Mouse (Mus musculus) WW6 (cell line): ENCODE results near the gene Dcun1d3.
A peak's percentile ranks its signal among the peaks of the same experiment; 100 is the strongest.

ENCODE experiments used
- DNase-seq: peaks from one replicate; pipeline ENCODE4 v3.0.0-alpha.2; 2013; ENCODE audit warnings: low read depth, low spot score

The Dcun1d3 gene

DNA sequence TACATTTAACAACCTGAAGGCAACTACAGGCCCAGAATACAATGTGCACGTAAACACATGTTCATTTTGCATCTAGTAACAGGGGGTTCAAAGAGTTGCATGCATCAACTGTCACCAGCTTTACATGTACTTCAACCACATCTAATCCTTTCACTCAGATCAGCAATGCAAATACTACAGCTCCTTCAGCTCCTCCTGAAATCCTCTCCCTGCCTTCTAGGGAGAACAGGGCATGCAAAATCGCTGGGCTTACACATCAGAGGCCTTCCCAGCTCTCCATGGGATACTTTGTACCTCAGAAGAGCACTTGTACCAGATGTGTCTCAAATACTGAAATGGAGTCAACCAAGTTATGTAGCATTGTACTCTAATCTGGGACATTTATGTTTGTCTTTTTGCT is 23.0 kb downstream of the Dcun1d3 start:
- no peak for DNase-seq

DNA sequence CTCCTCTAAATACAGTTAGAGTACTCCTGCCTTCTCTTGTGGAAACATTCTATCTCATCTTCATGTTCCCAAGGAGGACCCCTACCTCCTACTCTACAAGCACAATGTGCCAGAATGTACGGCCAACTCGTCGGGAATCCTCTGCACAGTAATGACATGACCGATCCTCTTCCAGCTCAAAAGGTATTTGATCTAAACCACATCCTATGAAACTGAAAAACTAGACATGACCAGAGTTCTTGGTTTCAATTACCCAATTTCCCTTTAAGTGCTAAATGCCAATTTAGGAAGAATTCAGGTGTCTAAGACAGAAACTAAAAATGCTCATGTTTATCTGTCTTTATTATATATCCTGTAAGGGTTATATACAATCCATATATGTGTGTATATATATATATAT is 23.9 kb downstream of the Dcun1d3 start:
- DNase-seq, result no peak

DNA sequence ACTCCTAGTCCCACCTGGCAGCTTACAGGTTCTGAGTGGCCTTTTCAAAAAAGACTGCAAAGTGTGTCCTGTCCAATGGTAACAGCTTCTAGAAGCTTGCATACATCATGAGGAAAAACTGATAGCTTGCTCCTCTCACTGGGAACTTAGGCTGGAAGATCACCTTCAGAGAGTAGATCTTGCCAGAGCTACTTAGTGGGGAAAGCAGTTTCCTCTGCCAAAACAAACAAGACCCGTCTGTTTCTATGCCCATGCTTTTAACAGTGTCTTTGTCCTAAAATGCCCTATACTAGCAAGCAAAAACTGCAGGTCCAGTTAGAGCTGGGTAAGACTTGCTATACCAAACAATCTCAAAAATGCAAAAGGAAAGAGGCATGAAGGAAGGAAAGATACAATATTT is 30.0 kb downstream of the Dcun1d3 start:
- DNase-seq, result no peak

DNA sequence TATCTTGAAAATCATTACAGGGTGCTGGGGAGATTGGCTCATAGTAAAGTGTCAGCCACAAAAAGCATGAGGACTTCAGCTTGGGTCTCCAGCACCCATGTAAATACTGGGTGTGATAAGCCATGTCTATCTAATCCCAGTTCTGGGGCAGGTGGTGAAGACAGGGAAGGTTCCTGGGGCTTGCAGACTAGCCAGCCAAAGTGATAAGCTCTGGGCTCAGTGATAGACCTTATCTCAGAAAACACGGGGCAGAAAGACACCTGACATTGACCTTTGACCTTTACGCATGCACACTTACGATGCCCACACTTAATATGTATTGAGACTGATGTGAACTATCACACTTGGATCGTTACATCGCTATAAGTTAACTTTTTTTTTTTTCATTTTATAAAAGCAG is 31.6 kb downstream of the Dcun1d3 start:
- DNase-seq, result no peak

DNA sequence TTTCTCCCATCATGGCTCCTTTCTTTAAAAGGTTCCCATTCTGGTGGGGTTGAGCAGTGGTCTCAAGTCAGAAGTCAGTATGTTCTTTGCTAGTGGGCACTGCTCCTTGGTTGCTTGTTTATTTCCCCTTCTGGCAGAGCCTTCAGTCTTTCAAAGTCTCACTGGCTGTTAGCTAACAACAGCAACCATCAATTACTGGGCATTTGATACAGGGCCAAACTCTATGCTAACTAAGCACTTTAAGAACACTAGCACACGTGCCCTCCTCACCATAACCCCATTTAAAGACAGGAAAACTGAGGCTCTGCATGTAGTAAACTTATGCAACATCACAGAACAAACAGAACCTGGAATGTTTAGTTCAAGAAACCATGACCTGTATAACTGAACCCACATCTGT is 33.9 kb downstream of the Dcun1d3 start:
- no peak for DNase-seq

GRCm38 (mm10) chr7:119861335-119862091 is 34.6 kb downstream of the Dcun1d3 start:
- peak; percentile 40 for DNase-seq

GRCm38 (mm10) chr7:119860971-119861334 is 35.1 kb downstream of the Dcun1d3 start:
- no peak for DNase-seq

DNA sequence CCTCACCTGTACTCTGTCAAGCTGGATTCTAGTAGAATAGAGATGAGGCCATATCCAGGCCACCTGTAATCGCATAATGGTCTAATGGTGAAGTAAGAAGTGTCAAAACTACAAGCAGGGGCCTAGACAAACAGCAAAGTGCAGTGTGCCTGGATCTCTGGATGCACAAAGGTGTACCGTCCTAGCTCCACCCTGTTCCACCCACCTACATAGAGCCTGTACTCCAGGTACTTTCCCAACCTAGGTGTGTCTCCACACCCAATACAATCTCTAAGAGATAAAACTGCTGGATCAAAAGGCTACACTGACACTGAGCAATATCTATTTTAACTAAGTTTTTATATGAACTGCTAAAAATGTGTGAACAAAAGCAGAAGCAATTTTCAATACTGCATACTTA is 35.5 kb downstream of the Dcun1d3 start:
- DNase-seq, result no peak

DNA sequence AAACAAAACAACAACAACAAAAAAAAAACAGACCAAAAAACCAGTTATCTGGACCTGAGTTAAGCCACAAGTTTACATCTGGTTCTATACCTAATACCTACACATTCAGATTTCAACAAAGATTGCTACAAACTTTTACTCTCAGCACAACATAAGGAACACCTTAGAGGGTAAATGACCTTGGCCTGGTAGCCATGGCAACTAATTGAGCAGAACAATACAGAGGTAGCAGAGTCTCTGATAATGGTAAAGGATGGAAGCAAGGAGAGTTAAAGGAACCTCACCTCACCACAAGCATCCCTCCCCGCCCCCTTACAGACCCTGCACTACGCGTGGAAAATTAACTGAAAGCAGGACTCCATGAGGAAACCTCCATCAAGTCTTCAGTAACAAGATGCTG is 36.0 kb downstream of the Dcun1d3 start:
- no peak for DNase-seq

DNA sequence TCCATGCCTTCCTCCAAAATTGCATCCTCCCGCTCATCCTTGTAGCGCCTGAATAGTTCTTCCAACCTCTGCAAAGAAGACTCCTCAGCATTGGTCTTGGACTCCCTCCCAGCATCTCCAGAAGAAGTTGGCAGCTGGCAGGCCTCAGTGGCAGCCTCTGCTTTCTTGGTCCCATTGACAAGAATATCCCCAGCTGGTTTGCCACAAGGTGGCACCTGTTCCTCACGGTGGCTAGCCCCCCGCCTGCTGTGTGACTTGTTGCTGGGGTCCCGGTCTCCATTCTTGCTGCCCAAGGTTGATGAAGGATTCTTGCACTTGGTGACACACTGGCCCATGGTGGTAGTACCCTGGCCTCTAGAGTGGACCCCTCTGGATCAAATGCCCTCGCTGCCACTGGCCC is 36.6 kb downstream of the Dcun1d3 start:
- DNase-seq, result no peak

GRCm38 (mm10) chr7:119855031-119855430 is 41.1 kb downstream of the Dcun1d3 start:
- DNase-seq, result no peak

GRCm38 (mm10) chr7:119854362-119854761 is 41.7 kb downstream of the Dcun1d3 start:
- no peak for DNase-seq

DNA sequence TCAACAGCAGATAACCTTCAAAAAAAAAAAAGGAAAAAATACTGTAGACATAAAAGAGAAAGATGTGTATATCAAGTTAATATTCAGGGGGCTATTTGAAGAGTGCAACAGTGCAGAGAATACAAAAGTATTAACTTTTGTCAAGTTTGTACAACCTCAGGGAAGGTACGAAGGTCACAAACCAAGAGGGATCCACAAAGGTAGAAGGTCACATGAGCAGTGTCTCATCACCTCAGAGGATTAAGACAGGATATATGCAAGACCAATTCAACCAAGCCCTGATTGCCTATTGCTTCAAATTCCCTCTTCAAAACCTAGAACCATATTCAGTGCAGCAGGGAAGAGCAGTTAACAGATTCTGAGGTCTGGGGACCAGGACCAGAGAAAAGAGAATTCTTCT is 42.9 kb downstream of the Dcun1d3 start:
- no peak for DNase-seq

- no peak for DNase-seq
Observed at GRCm38 (mm10) chr7:119852494-119852893, 43.6 kb downstream of the Dcun1d3 start.

GRCm38 (mm10) chr7:119850737-119851136 is 45.4 kb downstream of the Dcun1d3 start:
- DNase-seq, result no peak

- no peak for DNase-seq
Observed at GRCm38 (mm10) chr7:119849096-119849495, 47.0 kb downstream of the Dcun1d3 start.

GRCm38 (mm10) chr7:119847396-119847795 is 48.7 kb downstream of the Dcun1d3 start:
- DNase-seq, result no peak

DNA sequence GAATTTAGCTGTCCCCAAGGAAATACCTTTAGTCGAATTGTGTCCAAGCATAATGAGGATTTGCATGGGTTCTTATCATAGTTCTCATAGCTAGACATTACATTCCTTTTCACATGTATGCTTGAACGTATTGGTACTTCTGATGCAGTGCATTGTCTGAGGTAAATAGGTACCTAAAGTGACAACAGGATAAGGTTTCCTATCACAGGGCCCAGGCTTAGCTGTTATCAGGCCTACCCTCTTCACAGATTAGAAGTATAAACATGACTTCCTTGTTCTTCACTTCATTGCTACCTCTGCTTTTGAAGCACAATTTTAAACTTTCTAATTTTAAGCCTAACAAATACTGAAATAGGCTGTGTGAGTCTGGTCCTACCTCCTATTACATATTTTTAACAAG is 50.6 kb downstream of the Dcun1d3 start:
- DNase-seq, result no peak

DNA sequence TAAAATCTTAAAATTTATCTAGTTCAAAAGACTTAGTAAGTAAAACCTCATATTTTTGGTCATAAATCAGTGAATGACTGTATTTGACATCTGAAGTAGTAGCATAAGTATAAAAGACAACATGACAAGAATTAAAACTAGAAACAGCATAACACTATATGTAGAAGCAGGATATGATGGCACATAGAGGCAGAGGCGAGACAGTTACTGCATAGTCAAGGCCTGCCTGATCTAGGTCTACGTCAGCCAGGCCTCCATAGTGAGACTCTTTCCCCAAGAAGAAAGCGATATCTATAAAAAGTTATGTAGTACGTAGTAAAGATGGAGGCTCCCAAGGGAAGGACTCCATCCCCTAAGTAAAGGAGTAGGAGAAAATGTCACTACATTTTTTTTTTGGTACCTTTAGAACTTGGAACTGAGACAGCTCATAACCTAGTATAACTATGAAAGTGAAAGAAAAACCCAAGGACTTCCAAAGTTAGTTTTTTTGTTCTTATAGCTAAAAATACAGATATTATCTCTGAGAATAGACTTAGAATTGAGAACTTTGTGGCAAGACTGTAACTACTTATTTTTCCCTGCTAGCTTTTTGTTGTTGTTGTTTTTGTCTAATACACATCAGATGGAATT is 54.2 kb downstream of the Dcun1d3 start:
- DNase-seq, result no peak

DNA sequence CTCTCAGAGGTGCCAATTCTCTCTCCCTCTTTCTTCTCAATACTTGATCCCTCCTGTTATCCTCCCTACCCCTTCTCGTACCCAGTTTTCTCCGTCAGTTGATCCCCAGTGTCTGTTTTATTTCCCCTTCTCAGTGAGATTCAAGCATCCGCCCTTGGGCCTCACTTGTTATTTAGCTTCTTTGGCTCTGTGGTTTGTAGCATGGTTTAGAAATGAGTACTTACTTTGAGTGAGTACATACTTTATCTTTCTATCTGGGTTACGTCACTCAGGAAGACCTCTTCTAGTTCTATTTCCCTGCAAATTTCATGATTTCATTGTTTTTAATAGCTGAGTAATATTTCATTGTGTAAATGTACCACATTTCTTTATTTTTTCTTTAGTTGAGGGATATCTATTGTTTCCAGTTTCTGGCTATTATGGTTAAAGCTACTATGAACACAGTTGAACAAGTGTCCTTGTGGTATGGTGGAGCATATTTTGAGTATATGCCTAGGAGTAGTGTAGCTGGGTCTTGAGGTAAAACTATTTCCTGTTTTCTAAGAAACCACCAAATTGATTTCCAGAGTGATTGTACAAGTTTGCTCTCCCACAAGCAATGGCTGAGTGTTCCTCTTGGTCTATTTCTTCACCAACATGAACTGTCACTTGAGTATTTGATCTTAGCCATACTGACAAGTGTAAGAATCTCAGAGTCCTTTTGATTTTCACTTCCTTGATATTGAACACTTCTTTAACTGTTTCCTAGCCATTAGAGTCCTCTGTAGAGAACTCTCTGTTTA is 59.9 kb downstream of the Dcun1d3 start:
- no peak for DNase-seq

DNA sequence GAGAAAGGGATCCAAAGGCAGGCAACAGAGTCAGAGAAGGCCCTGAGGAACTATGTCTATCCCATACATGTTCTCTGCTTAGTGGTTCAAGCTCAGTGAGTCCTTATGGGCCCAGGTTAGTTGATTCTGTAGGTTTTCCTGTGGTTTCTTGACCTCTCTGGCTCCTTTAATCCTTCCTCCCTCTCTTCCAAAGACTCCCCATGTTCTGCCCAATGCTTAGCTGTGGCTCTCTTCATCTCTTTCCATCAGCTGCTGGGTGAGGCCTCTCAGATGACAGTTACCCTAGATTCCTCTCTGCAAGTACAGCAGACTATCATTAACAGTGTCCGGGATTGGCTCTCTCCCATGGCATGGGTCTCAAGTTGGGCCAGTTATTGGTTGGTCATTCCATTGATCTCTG is 60.7 kb downstream of the Dcun1d3 start:
- no peak for DNase-seq

DNA sequence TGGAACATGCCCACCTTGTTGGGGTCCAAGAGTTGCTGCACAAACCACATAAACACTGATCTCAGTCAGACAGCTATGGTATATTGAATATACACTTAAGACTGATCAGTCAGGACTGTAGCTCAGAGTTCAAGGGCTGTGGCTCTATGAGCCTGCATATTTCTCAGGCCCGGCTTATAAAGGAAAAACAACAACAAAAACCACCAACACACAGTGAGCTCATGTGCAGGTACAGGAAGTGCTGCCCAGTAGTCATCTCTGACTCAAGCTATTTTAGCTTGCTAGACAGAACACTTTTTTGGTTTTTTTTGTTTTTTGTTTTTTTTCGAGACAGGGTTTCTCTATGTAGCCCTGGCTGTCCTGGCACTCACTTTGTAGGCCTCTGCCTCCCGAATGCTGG is 87.4 kb downstream of the Dcun1d3 start:
- DNase-seq, result no peak

- no peak for DNase-seq
Observed at GRCm38 (mm10) chr7:119807396-119807795, 88.7 kb downstream of the Dcun1d3 start.
